Mouse (Mus musculus) forelimb bud, embryonic 11.5 days (tissue): Measurements from ENCODE around the gene Vmn2r18.
A peak's percentile ranks its signal among the peaks of the same experiment; 100 is the strongest.

Experiments
- DNase-seq: peaks from one replicate; pipeline ENCODE4 v3.0.0-alpha.2; 2012; ENCODE audit warnings: low read depth, low spot score

Vmn2r18 gene

GRCm38 (mm10) chr5:151605921-151606320 lies at the start of gene Vmn2r18:
Gene Vmn2r18 (minus strand): TSS chr5:151606021.
- DNase-seq = no peak

GRCm38 (mm10) chr5:151651411-151651784 lies 45.6 kb upstream of the Vmn2r18 start:
- DNase-seq = no peak

DNA sequence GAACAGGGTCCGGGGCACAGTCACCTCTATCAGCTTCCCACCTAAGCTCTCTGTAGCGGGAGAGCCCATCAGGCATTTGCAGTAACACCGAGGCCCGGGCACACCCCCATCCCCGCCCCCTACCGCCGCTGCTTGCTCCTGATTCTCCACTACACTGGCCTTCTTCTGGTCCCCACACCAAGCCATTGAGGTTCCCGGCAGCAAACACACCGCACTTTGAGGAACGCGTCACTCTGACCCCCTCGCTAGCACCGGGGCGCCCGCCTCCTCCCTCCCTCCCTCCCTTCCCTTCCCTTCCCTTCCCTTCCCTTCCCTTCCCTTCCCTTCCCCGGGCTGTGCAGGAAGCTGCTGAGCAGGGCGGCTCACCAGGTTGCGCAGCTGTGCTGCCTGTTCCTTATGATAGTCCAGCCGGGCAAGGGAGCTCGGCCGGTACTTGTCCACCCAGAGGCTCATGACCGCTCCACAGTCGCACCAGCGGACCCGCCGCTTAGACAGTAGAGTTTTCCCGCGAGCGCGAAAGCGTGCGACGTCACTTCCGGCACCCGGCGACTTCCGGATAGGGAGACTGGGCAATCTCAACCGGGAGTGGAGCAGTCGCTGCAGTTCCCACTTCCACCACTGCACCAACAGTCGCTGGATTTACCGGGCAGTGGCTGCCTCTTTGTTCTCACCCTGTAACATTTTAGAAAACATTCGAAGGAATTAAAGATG lies 45.0 kb upstream of the Vmn2r18 start, which contains the start of gene Rfc3:
Gene Rfc3, minus strand, starts transcription at position 543 of the 711 bp plus-strand sequence.
- peak; percentile 97 for DNase-seq

- DNase-seq = peak; percentile 19
Measured at GRCm38 (mm10) chr5:151644845-151645244, 39.0 kb upstream of the Vmn2r18 start.

GRCm38 (mm10) chr5:151642867-151643266 lies 37.0 kb upstream of the Vmn2r18 start:
- no peak for DNase-seq

GRCm38 (mm10) chr5:151642102-151642501 lies 36.3 kb upstream of the Vmn2r18 start:
- no peak for DNase-seq

- DNase-seq = no peak
Measured at GRCm38 (mm10) chr5:151601696-151602095, 4.1 kb downstream of the Vmn2r18 start.
